Mouse (Mus musculus): ENCODE data around the gene Pld5. TPM values are rescaled to one million over a fixed set of nuclear protein-coding genes. Genes with fewer than 3 reads are reported as not detected.

Gene Pld5
- polyA plus RNA-seq, 1 experiment from 2014 or later = 0.63 TPM

DNA sequence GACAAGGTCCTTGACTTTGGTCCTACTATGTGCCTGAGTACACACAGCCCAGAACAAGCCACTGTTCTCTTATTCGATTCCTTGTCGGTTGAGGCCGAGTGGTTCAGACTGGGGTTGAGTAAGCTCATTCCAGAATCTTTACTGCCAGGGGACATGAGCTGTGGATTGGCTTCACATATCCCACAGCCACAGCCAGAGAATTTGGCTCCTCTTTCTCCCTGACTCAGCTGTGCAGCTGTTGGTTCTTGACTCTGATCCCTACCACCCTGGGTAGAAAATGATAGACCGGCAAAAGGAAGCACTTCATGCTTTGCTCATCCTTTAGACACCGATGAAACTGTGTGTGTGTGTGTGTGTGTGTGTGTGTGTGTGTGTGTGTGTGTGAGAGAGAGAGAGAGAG lies 343.7 kb downstream of the Pld5 start:
- ATAC-seq (ENCODE audit: insufficient number of reproducible peaks, low FRiP score, low TSS enrichment, low read depth) = no peak
- WGBS = 77% methylated on average over 5 of the region's 5 CpGs
- Histone ChIP-seq H3K9ac (no peak overlapping the region), H3K36me3 (no peaks in the 10 kb centered on the region), H3K4me3 (no peak overlapping the region), H3K9me3 (no peaks in the 10 kb centered on the region), H3K4me2 (no peak overlapping the region), H3K27me3 (no peaks in the 10 kb centered on the region), H3K27ac (no peak overlapping the region), H3K4me1 (0 out of 2 replicates have a peak, but pooled peaks cover 3% of the 10 kb centered on the region)

DNA sequence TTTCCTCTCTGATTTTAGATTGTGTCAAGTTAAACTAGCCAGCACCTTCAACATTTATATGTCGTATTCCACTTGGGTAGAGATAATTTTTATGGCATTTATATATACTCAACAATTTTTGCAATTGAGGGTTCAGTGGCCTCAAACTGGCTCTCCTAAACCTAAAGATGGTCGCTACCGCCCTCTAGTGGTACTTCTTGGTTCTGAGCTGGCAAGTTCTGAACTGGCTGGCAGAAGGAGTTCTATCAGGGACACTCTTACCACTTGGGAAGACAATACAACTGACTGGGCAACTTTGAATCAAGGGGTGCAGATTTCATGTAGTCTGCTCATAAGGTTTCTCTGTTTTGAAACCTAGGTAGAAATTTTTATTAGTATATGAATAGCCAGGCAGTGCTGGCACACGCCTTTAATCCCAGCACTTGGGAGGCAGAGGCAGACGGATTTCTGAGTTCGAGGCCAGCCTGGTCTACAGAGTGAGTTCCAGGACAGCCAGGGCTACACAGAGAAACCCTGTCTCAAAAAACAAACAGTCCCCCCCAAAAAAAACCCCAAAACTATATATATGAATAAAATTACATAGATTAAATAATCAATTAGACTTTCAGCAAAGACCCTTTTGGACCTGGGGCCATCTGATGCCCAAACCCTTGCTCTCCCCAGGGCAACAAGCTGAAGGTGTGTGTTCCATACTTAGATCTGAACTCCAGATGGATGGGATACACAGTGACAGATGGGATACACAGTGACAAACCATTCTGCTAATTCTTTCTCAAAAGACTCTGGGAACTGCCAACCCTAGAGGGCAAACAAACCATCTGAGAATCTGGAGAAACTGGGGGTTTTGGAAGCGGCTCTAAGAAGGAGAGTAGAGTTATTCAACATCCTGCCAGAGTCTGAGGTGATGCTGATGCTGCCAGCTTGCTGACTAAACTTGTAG lies 351.0 kb downstream of the Pld5 start:
- no peaks in the 10 kb centered on the region for H3K4me1 ChIP-seq
- ATAC-seq (ENCODE audit: insufficient number of reproducible peaks, low FRiP score, low TSS enrichment, low read depth) = no peak
- H3K27me3 ChIP-seq = no peaks in the 10 kb centered on the region
- no peak overlapping the region for H3K4me2 ChIP-seq
- 47% methylated on average over 7 of the region's 7 CpGs for WGBS
- H3K9ac ChIP-seq = no peak overlapping the region
- H3K36me3 ChIP-seq = no peaks in the 10 kb centered on the region
- H3K9me3 ChIP-seq = no peaks in the 10 kb centered on the region
- H3K4me3 ChIP-seq = no peak overlapping the region
- H3K27ac ChIP-seq = no peak overlapping the region

DNA sequence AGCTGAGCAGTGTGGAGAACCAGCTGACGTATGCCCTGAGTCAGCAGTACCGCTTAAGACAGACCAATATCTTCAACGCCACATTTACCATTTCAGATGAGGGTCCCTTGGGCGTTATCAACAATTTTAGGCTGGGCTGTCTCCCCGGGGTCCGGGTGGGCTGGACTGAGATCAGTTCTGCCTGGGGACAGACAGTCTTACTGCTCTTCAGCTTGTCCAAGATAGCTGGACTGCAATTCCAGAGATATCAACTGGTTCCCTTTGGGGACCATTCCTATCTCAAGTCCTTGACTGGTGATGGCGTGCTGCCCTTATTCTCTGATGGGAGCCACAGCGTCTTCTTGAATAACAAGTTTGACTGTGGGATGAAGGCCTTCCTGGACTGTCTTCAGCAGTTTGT lies 354.0 kb downstream of the Pld5 start:
- H3K27me3 ChIP-seq = no peaks in the 10 kb centered on the region
- no peaks in the 10 kb centered on the region for H3K4me1 ChIP-seq
- H3K36me3 ChIP-seq = no peaks in the 10 kb centered on the region
- no peaks in the 10 kb centered on the region for H3K9me3 ChIP-seq
- H3K4me3 ChIP-seq = no peak overlapping the region
- WGBS = 94% methylated on average over 8 of the region's 8 CpGs
- H3K9ac ChIP-seq = no peak overlapping the region
- no peak overlapping the region for H3K4me2 ChIP-seq
- no peak overlapping the region for H3K27ac ChIP-seq
- no peak for ATAC-seq (ENCODE audit: insufficient number of reproducible peaks, low FRiP score, low TSS enrichment, low read depth)

DNA sequence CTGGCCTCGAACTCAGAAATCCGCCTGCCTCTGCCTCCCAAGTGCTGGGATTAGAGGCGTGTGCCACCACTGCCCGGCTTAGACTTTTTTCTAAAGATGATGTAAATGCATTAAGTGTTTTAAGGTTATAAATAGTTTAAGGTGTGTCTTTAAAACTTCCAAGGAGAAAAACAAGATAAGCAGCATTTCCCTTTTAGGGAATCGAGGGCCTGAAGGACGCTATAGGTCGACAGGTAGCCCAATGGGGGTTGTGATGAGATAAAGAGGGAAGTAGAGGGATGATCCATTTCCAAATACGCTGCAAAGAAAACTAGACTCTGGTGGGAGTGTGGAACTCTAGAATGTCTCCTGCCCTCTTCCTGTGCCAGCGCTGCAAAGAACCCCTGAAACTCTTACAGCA lies 355.1 kb downstream of the Pld5 start, which contains the start of gene Gm38100:
Gene Gm38100 (plus strand): TSS at position 301 of the 400 bp plus-strand sequence.
- Histone ChIP-seq H3K4me1 (no peaks in the 10 kb centered on the region), H3K27me3 (no peaks in the 10 kb centered on the region), H3K4me3 (no peak within 1 kb of the TSS), H3K9me3 (no peaks in the 10 kb centered on the region), H3K9ac (no peak within 1 kb of the TSS), H3K27ac (no peak within 1 kb of the TSS), H3K36me3 (no peaks in the 10 kb centered on the region), H3K4me2 (no peak within 1 kb of the TSS)
- 86% methylated on average over 9 of the region's 9 CpGs for WGBS
- no peak for ATAC-seq (ENCODE audit: insufficient number of reproducible peaks, low FRiP score, low TSS enrichment, low read depth)

DNA sequence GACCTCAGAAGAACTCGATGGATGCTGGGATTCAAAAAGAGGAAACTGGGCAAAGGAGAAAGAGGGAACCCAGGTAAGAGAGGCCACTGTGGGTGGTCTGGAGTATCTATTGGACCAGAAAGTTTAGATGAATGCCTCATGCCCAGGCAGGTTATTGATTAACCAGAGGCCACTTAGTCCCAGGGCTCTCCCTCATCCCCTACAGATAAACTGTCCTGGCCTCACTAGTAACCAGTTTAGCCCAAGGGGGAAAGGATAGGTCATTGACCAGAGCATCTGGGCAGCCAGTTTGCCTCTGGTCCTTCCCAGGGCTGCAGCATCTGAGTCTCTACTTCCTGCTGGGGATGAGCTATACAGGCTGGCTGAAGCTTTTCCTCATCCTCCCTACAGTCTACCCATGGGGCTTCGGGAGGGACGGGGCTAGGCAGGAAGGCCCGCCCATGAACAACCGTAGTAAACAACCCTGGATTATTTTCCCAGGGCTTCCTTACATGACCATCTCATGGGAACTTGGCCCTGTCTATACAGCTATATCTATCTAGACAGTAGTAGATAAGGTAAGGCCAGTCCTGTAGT lies 361.3 kb downstream of the Pld5 start:
- Histone ChIP-seq H3K36me3 (peaks cover 14% of the 10 kb centered on the region), H3K27ac (no peak overlapping the region), H3K27me3 (no peaks in the 10 kb centered on the region), H3K4me3 (no peak overlapping the region), H3K9ac (no peak overlapping the region), H3K9me3 (no peaks in the 10 kb centered on the region), H3K4me2 (no peak overlapping the region), H3K4me1 (no peaks in the 10 kb centered on the region)
- 79% methylated on average over 5 of the region's 5 CpGs for WGBS
- ATAC-seq (ENCODE audit: insufficient number of reproducible peaks, low FRiP score, low TSS enrichment, low read depth) = no peak

Data from limb, embryonic 15.5 days (tissue).